Mouse (Mus musculus): ENCODE results near the gene Lhfpl3. TPM values are rescaled to one million over a fixed set of nuclear protein-coding genes. Genes with fewer than 3 reads are reported as not detected.

The Lhfpl3 gene
- total RNA-seq, 2 experiments from 2014 or later: 1.4 TPM

DNA sequence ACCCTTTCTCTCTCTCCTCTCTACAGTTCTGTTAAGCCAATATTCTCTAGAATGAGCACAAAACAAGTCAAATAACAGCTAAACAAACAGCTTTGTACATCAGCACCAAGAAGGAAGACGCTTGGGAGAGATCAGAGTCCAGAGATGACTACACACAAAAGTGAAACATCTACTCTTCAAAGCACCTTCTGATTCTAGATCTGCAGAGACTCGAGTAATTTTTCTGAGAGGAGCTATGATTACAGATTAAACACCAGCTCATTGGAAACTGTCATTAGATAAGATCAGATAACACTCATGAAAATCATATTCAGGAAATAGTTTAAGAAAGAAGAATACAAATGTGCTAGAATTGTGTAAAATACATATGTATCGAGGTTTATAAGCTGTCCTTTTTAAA lies 527.5 kb downstream of the Lhfpl3 start:
- DNase-seq (ENCODE audit: low spot score in 2 of 2): no peak

DNA sequence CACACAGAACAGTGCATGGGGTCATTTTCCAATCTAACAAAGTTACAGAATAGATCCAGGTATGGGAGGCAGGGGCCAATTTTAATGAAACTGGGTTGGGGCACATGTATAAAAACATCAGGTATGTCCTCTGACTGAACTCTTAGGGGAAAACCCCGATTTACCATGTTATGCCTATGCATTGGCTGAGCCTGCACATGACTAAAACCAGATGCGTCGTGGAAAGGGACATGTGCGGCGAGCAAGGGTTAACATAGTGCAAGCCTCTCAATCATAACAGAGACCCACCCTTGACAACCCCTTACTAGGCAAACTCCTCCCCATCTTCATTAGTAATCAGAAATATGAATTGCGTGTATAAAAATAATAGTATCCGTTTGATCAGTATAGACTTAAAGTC lies 533.5 kb downstream of the Lhfpl3 start:
- no peak for DNase-seq (ENCODE audit: low spot score in 2 of 2)

DNA sequence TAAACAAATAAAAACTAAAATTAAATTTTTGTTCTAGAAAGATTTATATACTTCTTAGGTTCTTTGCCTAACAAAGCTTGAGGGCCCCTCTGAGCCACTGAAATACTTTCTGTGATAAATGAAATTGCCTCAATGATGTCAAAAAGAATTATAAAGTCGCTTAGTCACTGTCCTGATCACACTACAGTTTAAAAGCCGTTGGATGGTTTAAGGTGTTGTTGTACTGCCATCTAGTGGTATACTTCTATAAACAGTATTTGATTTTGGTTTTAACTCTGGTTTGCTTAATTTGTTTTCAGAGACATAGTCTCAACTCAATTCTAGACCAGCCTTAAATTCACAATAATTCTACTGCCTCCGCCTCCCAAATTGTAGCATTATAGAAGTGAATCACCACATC lies 539.0 kb downstream of the Lhfpl3 start:
- DNase-seq (ENCODE audit: low spot score in 2 of 2): no peak

DNA sequence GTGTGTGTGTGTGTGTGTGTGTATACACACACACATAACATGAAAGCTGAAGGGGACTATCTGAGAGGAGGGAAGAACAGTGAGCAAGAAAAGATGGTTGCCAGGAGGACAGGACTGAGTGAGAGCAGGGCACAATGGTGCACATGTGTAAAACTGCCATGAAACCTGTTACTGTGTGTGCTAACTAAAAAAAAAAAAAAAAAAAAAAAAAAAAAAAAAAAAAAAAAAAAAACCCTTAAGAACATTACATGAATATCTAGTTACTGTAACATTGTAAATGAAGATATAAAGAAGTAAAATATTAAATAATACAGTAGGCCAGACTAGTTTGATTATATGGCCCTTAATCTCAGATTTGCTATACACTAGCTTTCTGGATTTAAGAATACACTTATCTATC lies 543.3 kb downstream of the Lhfpl3 start:
- no peak for DNase-seq (ENCODE audit: low spot score in 2 of 2)

Small RNAs within 50 kb of the gene (microRNA-seq; reads per million reads assigned to microRNA genes)
- gene Gm28022 (ENCODE audit: borderline number of aligned reads in 2 of 2) (0 reads per million in 2 experiments), gene Gm44363 (ENCODE audit: borderline number of aligned reads in 2 of 2) (0 reads per million in 2 experiments)

Other genes starting within 250 kb of the Lhfpl3 start
- gene Orc5, start 195.6 kb upstream of the Lhfpl3 start, total RNA-seq (2021): 10 to 100 TPM; 13.7 to 15.4 TPM

All from adrenal gland, adult 18-20 months (tissue).